Mouse (Mus musculus): Measurements from ENCODE around the gene Insl6. TPM values are rescaled to one million over a fixed set of nuclear protein-coding genes. Genes with fewer than 3 reads are reported as not detected.

The Insl6 gene
- total and polyA plus RNA-seq, 3 experiments, result 2.2 to 9.9 TPM; not detected in 1

DNA sequence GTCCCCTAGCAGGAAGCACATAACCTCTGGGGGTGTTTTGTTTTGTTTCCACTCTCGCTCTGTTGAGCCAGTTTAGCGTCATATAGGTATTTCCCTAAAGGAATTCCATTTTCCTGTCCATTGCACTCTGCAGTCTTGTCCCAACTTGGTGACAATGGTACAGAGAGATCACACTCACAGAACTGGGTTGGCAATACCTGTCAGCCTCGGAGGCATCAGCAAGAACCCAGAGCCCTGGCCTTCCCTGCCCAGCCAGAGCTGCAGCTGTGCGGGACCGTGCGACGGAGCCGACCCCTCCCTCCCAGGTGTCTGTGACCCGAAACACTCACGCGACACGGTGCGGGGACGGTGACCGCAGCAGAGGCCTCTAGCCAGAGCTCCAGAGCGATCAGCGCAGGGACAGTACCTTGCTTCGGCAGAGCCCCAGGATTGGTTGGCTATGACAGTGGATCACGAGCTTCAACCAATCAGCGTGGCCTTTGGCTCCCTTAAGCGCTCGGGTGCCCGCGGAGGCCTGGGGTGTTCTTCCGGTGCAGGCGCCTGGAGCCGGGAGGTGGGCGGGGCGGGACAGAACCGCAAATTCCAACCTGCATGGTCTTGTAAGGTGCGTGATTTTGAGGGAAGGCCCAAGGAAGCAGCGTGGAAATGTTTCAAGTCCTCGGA, 36.4 kb upstream of the Insl6 start:
- Histone ChIP-seq H3K4me3 (ENCODE audit: control insufficient read depth in 1 of 2, insufficient read depth in 1 of 2, low read depth in 2 of 2, low read length in 2 of 2) (peak overlapping the region; percentile 61 to 62), H3K27me3 (ENCODE audit: control insufficient read depth in 1 of 2, insufficient read depth in 2 of 2, low read length in 2 of 2) (no peaks in the 10 kb centered on the region), H3K36me3 (ENCODE audit: control insufficient read depth in 1 of 2, insufficient read depth in 2 of 2, low read length in 2 of 2) (peaks cover 0 to 38% of the 10 kb centered on the region in 2 experiments; a peak in 2 of 4 replicates), H3K4me1 (ENCODE audit: control insufficient read depth in 1 of 2, insufficient read depth in 2 of 2, low read length in 2 of 2) (peaks cover 16 to 33% of the 10 kb centered on the region in 2 experiments), H3K79me2 (ENCODE audit: control insufficient read depth, insufficient read depth, low read length, poor library complexity) (peaks cover 2% of the 10 kb centered on the region; the same call in 1 of the 2 replicates), H3K9ac (ENCODE audit: control insufficient read depth, low read depth, low read length, poor library complexity, severe bottlenecking) (peak overlapping the region; percentile 64), H3K9me3 (replicated peaks; ENCODE audit: insufficient read depth, low read length) (no peaks in the 10 kb centered on the region), H3K27ac (ENCODE audit: control insufficient read depth, low read depth, low read length) (peak overlapping the region; percentile 42)
- peak; percentile 100 for DNase-seq (ENCODE audit: low read depth, low spot score)
- TF ChIP-seq E2F4 (IDR thresholded peaks at IDR 0.05; ENCODE audit: borderline replicate concordance, low read depth, low read length) (no peak), POLR2A (IDR thresholded peaks at IDR 0.05; ENCODE audit: control insufficient read depth in 1 of 2, insufficient read depth in 1 of 2, low read depth in 1 of 2, low read length in 2 of 2, poor library complexity in 1 of 2) (peak in 1 of 2 experiments; percentile 98; a peak in 2 of 4 replicates), NELFE (IDR thresholded peaks at IDR 0.05; ENCODE audit: low read depth, low read length) (no peak), POLR2AphosphoS5 (IDR thresholded peaks at IDR 0.05; ENCODE audit: borderline replicate concordance, low read depth, low read length) (0 out of 2 replicates have a peak, but pooled peaks have one; percentile 38), KAT2A (conservative IDR thresholded peaks at IDR 0.05; ENCODE audit: low read depth, low read length) (no peak)

DNA sequence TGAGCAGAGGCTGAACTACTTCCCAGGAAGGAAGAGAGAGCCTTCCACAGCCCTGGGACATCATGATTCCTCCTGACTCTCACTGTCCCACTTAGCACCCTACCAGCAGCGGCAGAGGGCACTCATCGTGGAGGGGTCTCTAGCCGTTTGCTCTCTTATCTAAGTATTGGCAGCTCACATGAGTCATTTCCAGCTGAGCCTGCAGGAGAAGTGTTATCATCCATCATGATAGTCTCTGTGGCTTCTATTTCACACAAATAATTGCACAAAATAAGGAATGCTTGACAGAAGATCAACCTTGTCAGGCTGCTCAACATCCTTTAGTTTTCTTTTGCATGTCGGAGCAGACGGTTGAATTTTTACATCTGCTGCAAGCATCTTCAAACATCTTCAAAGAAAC, 35.1 kb upstream of the Insl6 start:
- peak overlapping the region; percentile 54 for H3K27ac ChIP-seq (ENCODE audit: control insufficient read depth, low read depth, low read length)
- peak overlapping the region; percentile 64 for H3K9ac ChIP-seq (ENCODE audit: control insufficient read depth, low read depth, low read length, poor library complexity, severe bottlenecking)
- no peaks in the 10 kb centered on the region for H3K9me3 ChIP-seq (replicated peaks; ENCODE audit: insufficient read depth, low read length)
- peaks cover 2% of the 10 kb centered on the region; the same call in 1 of the 2 replicates for H3K79me2 ChIP-seq (ENCODE audit: control insufficient read depth, insufficient read depth, low read length, poor library complexity)
- H3K36me3 ChIP-seq (ENCODE audit: control insufficient read depth in 1 of 2, insufficient read depth in 2 of 2, low read length in 2 of 2), result peaks cover 0 to 32% of the 10 kb centered on the region in 2 experiments; a peak in 2 of 4 replicates
- TF ChIP-seq ZKSCAN1 (IDR thresholded peaks at IDR 0.05; ENCODE audit: low read depth, low read length), result no peak
- TF ChIP-seq ELF1 (IDR thresholded peaks at IDR 0.05; ENCODE audit: low read depth, low read length), result no peak
- no peak for TF ChIP-seq ZMIZ1 (IDR thresholded peaks at IDR 0.05; ENCODE audit: low read depth, low read length)
- TF ChIP-seq TCF12 (IDR thresholded peaks at IDR 0.05; ENCODE audit: low read depth, low read length), result no peak
- TF ChIP-seq MAFK (IDR thresholded peaks at IDR 0.05; ENCODE audit: borderline replicate concordance, low read depth, low read length), result no peak
- no peak for TF ChIP-seq CHD1 (IDR thresholded peaks at IDR 0.05; ENCODE audit: low read depth, low read length)
- TF ChIP-seq CTCF (IDR thresholded peaks at IDR 0.05 in 2 of 3, conservative IDR thresholded peaks at IDR 0.05 in 1 of 3; ENCODE audit: control insufficient read depth in 1 of 3, insufficient read depth in 1 of 3, low read depth in 2 of 3, low read length in 3 of 3, poor library complexity in 1 of 3, severe bottlenecking in 1 of 3), result peak in 1 of 3 experiments; percentile 31; a peak in 1 of 6 replicates
- peak; percentile 100 for TF ChIP-seq GATA1 (IDR thresholded peaks at IDR 0.05; ENCODE audit: low read depth, low read length)
- no peak for TF ChIP-seq ZNF384 (IDR thresholded peaks at IDR 0.05; ENCODE audit: low read depth, low read length)
- peak; percentile 90 for TF ChIP-seq TAL1 (IDR thresholded peaks at IDR 0.05; ENCODE audit: low read length)
- TF ChIP-seq NELFE (IDR thresholded peaks at IDR 0.05; ENCODE audit: low read depth, low read length), result no peak
- TF ChIP-seq USF1 (IDR thresholded peaks at IDR 0.05; ENCODE audit: low read depth, low read length), result no peak
- TF ChIP-seq RCOR1 (IDR thresholded peaks at IDR 0.05; ENCODE audit: low read depth, low read length), result no peak
- no peak for TF ChIP-seq ZC3H11A (IDR thresholded peaks at IDR 0.05; ENCODE audit: low read depth, low read length)
- TF ChIP-seq MAZ (IDR thresholded peaks at IDR 0.05; ENCODE audit: low read depth, low read length), result no peak
- TF ChIP-seq EP300 (IDR thresholded peaks at IDR 0.05; ENCODE audit: low read depth in 1 of 2, low read length in 2 of 2), result no peak
- TF ChIP-seq POLR2A (IDR thresholded peaks at IDR 0.05; ENCODE audit: control insufficient read depth in 1 of 2, insufficient read depth in 1 of 2, low read depth in 1 of 2, low read length in 2 of 2, poor library complexity in 1 of 2), result no peak
- no peak for TF ChIP-seq KAT2A (conservative IDR thresholded peaks at IDR 0.05; ENCODE audit: low read depth, low read length)
- no peak for TF ChIP-seq POLR2AphosphoS5 (IDR thresholded peaks at IDR 0.05; ENCODE audit: borderline replicate concordance, low read depth, low read length)
- no peak for TF ChIP-seq CHD2 (IDR thresholded peaks at IDR 0.05; ENCODE audit: low read length)
- TF ChIP-seq MEF2A (IDR thresholded peaks at IDR 0.05; ENCODE audit: extremely low read depth, insufficient replicate concordance, low read depth, low read length, poor library complexity, severe bottlenecking), result no peak
- no peak for TF ChIP-seq SMC3 (IDR thresholded peaks at IDR 0.05; ENCODE audit: low read depth, low read length)
- TF ChIP-seq ETS1 (IDR thresholded peaks at IDR 0.05; ENCODE audit: low read depth, low read length), result no peak
- TF ChIP-seq JUND (IDR thresholded peaks at IDR 0.05; ENCODE audit: low read depth, low read length), result no peak
- TF ChIP-seq UBTF (IDR thresholded peaks at IDR 0.05; ENCODE audit: borderline replicate concordance, insufficient read depth, low read depth, low read length), result no peak
- TF ChIP-seq RAD21 (IDR thresholded peaks at IDR 0.05; ENCODE audit: low read depth, low read length), result no peak
- TF ChIP-seq POLR2AphosphoS2 (IDR thresholded peaks at IDR 0.05; ENCODE audit: low read length), result no peak
- peak; percentile 84 for DNase-seq (ENCODE audit: low read depth, low spot score)
- no peaks in the 10 kb centered on the region for H3K27me3 ChIP-seq (ENCODE audit: control insufficient read depth in 1 of 2, insufficient read depth in 2 of 2, low read length in 2 of 2)
- peak overlapping the region; percentile 61 to 62 for H3K4me3 ChIP-seq (ENCODE audit: control insufficient read depth in 1 of 2, insufficient read depth in 1 of 2, low read depth in 2 of 2, low read length in 2 of 2)
- peaks cover 11 to 26% of the 10 kb centered on the region in 2 experiments for H3K4me1 ChIP-seq (ENCODE audit: control insufficient read depth in 1 of 2, insufficient read depth in 2 of 2, low read length in 2 of 2)
